Mouse (Mus musculus) limb, embryonic 15.5 days (tissue): ENCODE results near the gene Crb1. TPM values are rescaled to one million over a fixed set of nuclear protein-coding genes. Genes with fewer than 3 reads are reported as not detected.

Experiments
- ATAC-seq: fragments of 200-750 bp; cut with Nextera tagmentation; 2 replicates; pipeline ENCODE4 v1.8.0; 2017; ENCODE audit warnings: low read depth, moderate TSS enrichment; ENCODE audit not compliant: insufficient number of reproducible peaks, low FRiP score, low TSS enrichment
- H3K27ac ChIP-seq: fragments of 300-500 bp; sonication (generic); 2 replicates; pipeline ENCODE4 v1.5.1; 2015; ENCODE audit warnings: moderate library complexity, mild to moderate bottlenecking, inconsistent platforms
- H3K27me3 ChIP-seq: fragments of 300-500 bp; sonication (generic); 2 replicates; pipeline ENCODE4 v1.6.1; 2015; ENCODE audit warnings: inconsistent platforms
- H3K36me3 ChIP-seq: fragments of 300-500 bp; sonication (generic); 2 replicates; pipeline ENCODE4 v1.6.1; 2015; ENCODE audit warnings: inconsistent platforms
- H3K4me1 ChIP-seq: fragments of 300-500 bp; sonication (generic); 2 replicates; pipeline ENCODE4 v1.6.1; 2015; ENCODE audit warnings: inconsistent platforms
- H3K4me2 ChIP-seq: fragments of 300-500 bp; sonication (generic); 2 replicates; pipeline ENCODE4 v1.6.1; 2015; ENCODE audit warnings: mild to moderate bottlenecking, inconsistent platforms
- H3K4me3 ChIP-seq: fragments of 300-500 bp; sonication (generic); 2 replicates; pipeline ENCODE4 v1.5.1; 2015; ENCODE audit warnings: mild to moderate bottlenecking, inconsistent platforms
- H3K9ac ChIP-seq: fragments of 300-500 bp; sonication (generic); 2 replicates; pipeline ENCODE4 v1.6.1; 2015; ENCODE audit warnings: inconsistent platforms
- H3K9me3 ChIP-seq: fragments of 300-500 bp; sonication (generic); 2 replicates; pipeline ENCODE4 v1.6.1; 2016; ENCODE audit warnings: inconsistent platforms
- WGBS: fragments of 180-500 bp; shearing (Covaris S2); methylation state at CpG from one replicate; pipeline ENCODE4 v1.1.7; 2015; 5-methylcytosine and 5-hydroxymethylcytosine counted together
- polyA plus RNA-seq: library from polyadenylated mRNA; unstranded; fragments of >200 nt; fragmentation: Nextera tagmentation; extraction: Ambion mirVana; gene quantifications from 2 replicates; pipeline ENCODE4 v1.2.1, GENCODE M21; 2015

The Crb1 gene
- polyA plus RNA-seq, 1 experiment from 2014 or later, result not detected

DNA sequence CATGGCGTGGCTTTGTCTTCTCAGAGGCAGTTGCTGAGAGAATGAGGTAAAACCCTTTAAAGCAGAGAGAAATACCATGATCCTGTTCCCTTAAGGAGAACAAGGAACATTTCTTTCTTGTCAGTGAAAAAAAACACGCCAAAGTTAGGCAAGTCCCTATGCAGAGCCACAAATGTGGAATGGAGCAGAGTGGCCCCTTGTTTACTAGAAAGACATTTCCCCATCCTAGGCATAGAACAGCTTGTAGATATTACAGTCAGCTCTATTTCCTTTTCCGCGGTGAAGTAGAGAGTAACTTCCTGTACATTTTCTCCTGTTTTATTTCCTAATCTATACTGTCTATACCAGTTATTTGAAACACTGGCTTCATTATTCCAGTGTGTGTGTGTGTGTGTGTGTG is 170.6 kb downstream of the Crb1 start:
- WGBS, result 63% methylated on average over 4 of the region's 4 CpGs
- H3K27ac ChIP-seq, result no peak overlapping the region
- no peaks in the 10 kb centered on the region for H3K36me3 ChIP-seq
- no peaks in the 10 kb centered on the region for H3K9me3 ChIP-seq
- no peaks in the 10 kb centered on the region for H3K4me1 ChIP-seq
- H3K4me3 ChIP-seq, result no peak overlapping the region
- no peak overlapping the region for H3K4me2 ChIP-seq
- no peaks in the 10 kb centered on the region for H3K27me3 ChIP-seq
- no peak overlapping the region for H3K9ac ChIP-seq
- no peak for ATAC-seq

DNA sequence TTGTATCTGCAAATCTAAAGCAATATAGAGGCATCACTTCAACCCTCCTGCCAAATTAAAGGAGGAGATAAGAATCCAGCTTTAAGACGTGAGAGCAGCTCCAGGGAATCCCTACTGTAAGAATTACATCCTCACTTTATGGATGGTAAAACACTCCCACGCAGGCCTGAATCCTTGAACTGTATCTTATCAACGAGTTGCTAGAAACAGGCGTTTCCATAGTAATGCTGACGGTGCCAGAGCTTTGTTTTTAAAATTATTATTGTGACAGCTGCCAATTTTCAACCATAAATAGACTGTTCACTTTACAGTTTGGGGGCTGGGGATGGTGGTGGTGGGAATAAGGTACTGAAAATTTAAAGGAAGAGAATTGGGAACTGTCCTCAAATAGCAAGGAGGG is 173.9 kb downstream of the Crb1 start:
- no peaks in the 10 kb centered on the region for H3K27me3 ChIP-seq
- no peaks in the 10 kb centered on the region for H3K4me1 ChIP-seq
- H3K4me3 ChIP-seq, result no peak overlapping the region
- ATAC-seq, result no peak
- no peak overlapping the region for H3K4me2 ChIP-seq
- WGBS, result 50% methylated on average over 5 of the region's 5 CpGs
- no peak overlapping the region for H3K27ac ChIP-seq
- no peak overlapping the region for H3K9ac ChIP-seq
- H3K36me3 ChIP-seq, result no peaks in the 10 kb centered on the region
- no peaks in the 10 kb centered on the region for H3K9me3 ChIP-seq

DNA sequence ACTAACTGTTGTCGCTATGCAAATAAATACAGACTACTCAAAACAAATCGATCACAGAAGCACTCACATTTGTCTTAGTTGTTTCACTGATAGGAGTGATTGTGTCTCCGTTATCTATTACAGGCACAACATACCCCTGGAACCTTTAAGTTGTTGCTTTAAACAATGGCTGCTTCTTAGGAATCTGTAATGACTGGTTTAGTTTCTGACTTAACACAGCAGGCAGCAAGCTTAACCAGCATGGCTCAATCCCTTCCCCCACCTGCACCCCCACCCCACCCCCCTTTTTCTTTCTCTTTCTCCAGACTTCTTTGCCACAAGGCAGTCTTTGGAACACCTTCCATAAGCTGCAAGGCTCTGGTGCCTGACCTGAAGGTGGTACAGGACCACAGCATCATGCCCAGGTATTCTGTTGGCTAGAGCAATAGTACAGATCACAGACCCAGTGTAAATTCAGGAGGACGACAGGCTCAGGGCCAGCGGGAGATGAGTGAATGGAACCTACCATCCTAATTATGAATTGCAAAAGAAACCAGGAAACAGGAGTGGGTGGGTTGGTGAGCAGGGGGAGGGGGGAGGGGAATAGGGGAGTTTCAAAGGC is 182.4 kb downstream of the Crb1 start:
- Histone ChIP-seq H3K4me1 (no peaks in the 10 kb centered on the region), H3K4me3 (no peak overlapping the region), H3K9me3 (no peaks in the 10 kb centered on the region), H3K36me3 (no peaks in the 10 kb centered on the region), H3K27me3 (no peaks in the 10 kb centered on the region), H3K27ac (no peak overlapping the region), H3K4me2 (no peak overlapping the region), H3K9ac (no peak overlapping the region)
- 15% methylated on average over 5 of the region's 5 CpGs for WGBS
- ATAC-seq, result no peak

DNA sequence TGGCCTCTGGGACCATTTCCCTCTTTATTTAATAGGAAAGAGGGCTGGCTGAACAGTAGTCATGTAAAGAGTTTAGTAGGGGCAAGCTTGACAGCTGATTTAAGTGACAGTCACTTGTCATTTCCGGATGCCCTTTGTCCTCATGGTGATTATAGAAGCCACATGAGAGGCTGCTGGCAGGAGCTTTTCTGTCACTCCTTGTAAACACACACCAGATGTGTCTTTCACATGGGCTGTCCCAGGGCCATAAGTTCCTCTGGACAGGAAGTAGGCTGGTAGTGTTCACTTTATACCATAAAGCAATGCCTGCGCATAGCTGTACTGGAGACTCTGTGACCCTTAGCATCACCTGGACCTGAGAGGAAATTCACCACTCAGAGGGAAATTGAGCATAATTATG is 182.9 kb downstream of the Crb1 start:
- WGBS, result 46% methylated on average over 2 of the region's 2 CpGs
- H3K4me2 ChIP-seq, result no peak overlapping the region
- no peaks in the 10 kb centered on the region for H3K4me1 ChIP-seq
- no peaks in the 10 kb centered on the region for H3K27me3 ChIP-seq
- no peak overlapping the region for H3K27ac ChIP-seq
- no peaks in the 10 kb centered on the region for H3K9me3 ChIP-seq
- H3K9ac ChIP-seq, result no peak overlapping the region
- no peak overlapping the region for H3K4me3 ChIP-seq
- H3K36me3 ChIP-seq, result no peaks in the 10 kb centered on the region
- ATAC-seq, result no peak

DNA sequence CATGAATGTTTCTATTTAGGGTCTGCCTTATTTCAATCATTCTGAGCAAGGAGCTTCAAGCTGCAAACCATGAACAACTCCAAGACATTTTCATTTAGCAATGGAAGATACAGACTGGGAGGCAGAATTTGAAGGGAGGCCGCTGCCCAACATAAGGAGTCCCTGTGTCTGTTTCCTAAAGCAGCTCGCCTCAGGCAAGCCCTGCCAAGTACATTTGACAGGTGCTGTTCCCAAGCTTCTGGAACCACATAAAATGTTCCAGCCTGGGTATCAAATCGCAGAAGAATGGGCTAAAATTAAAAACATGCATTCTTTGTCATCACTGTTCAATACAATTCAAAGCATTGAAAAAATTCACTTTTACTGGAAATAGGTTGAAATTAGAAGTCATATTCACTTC is 184.3 kb downstream of the Crb1 start:
- no peak overlapping the region for H3K4me2 ChIP-seq
- no peak overlapping the region for H3K9ac ChIP-seq
- ATAC-seq, result no peak
- no peaks in the 10 kb centered on the region for H3K27me3 ChIP-seq
- 37% methylated on average over 3 of the region's 3 CpGs for WGBS
- no peaks in the 10 kb centered on the region for H3K9me3 ChIP-seq
- no peaks in the 10 kb centered on the region for H3K36me3 ChIP-seq
- no peaks in the 10 kb centered on the region for H3K4me1 ChIP-seq
- H3K27ac ChIP-seq, result no peak overlapping the region
- no peak overlapping the region for H3K4me3 ChIP-seq

DNA sequence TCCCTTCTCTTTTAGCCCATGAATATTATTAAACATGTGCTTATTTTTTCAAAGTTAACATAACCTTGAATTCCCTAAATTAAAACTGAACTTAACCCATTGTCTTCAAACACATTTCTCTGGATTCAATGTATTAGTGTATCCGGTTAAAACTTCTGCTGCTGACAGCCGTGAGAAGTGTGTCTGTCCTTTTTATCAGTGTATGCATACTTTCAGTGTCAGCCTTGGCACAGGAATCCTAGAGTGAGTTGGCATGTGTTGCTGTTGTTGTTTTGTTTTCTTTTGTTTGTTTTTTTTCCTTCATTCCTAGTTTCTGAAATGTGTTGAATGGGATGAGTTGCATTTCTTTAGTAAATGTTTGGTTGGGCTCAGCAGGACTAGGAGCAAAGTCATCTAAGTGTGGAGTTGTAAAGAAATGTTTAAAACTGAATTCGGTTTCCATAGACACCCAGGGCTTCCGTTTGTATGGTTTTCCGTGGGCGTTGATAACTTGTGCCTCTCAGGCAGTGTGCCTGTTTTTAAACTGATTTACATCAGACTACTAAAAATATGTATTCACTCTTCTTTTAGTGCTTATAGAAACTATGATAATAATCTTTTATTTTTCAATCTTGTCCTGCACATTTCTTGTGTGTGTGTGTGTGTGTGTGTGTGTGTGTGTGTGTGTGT is 196.3 kb downstream of the Crb1 start:
- no peak overlapping the region for H3K9ac ChIP-seq
- H3K4me2 ChIP-seq, result no peak overlapping the region
- no peak overlapping the region for H3K4me3 ChIP-seq
- H3K9me3 ChIP-seq, result no peaks in the 10 kb centered on the region
- no peaks in the 10 kb centered on the region for H3K4me1 ChIP-seq
- H3K36me3 ChIP-seq, result no peaks in the 10 kb centered on the region
- H3K27ac ChIP-seq, result no peak overlapping the region
- WGBS, result 75% methylated on average over 6 of the region's 6 CpGs
- H3K27me3 ChIP-seq, result no peaks in the 10 kb centered on the region
- no peak for ATAC-seq

DNA sequence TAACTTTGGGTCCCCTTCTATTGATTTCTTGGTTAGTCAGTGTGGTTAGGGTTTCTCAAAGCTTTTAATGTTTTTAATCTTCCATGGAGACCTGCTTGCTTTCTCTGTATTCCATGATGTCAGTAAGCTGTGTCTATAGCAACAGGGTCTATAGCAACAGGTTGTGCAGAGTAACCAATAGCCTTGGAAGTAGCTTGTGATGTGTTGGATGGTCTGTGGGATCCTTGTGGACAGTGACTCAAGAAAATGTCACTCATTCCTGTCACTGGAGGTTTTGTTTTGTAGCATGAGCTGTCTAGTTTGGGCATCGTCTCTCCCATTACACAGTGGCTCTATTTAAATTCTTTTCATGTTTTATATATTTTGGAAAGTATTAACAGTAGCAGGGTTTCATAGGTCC is 197.2 kb downstream of the Crb1 start:
- no peaks in the 10 kb centered on the region for H3K27me3 ChIP-seq
- H3K9me3 ChIP-seq, result no peaks in the 10 kb centered on the region
- WGBS, result 73% methylated on average over 1 of the region's 1 CpGs
- H3K4me3 ChIP-seq, result no peak overlapping the region
- no peaks in the 10 kb centered on the region for H3K36me3 ChIP-seq
- H3K4me1 ChIP-seq, result no peaks in the 10 kb centered on the region
- ATAC-seq, result no peak
- no peak overlapping the region for H3K27ac ChIP-seq
- no peak overlapping the region for H3K4me2 ChIP-seq
- no peak overlapping the region for H3K9ac ChIP-seq

DNA sequence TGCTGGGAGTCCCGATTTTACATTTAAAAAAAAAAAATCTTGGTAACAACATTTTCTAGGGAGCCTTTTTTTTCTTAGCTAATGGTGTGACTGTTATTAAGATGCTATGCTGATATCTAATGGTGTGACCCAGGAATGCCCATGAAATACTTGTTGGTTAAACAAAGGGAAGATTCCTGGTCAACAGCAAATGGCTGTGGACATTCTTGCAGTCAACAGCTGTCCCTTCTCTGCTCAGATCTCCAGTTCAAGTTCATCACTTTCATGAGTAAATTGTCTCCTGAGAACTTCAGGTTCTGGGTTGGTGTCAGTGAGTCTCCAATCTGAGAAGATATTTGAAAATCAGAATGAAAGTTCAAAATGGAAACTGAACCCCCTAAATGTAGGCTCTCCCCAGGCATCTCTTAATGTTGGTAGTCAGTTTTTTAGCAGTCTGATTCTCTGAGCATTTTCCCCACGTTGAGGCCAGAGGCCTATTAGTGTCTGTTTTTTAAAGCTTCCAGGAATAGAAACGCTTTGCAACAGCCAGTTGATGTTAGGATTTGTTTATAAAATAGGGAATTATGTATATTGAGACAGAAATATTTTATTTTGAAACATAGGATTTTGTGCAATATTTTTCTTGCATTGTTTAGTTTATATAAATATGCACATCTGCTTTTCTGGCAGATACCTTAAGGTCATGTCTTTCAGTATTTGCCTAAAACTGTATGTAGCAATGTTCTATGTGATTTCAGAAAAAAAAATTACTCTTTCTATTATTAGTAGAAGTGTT is 202.7 kb downstream of the Crb1 start:
- no peak for ATAC-seq
- Histone ChIP-seq H3K4me2 (no peak overlapping the region), H3K9ac (no peak overlapping the region), H3K27me3 (no peaks in the 10 kb centered on the region), H3K9me3 (no peaks in the 10 kb centered on the region), H3K36me3 (peaks cover 6% of the 10 kb centered on the region; the same call in 1 of the 2 replicates), H3K4me1 (no peaks in the 10 kb centered on the region), H3K4me3 (no peak overlapping the region), H3K27ac (no peak overlapping the region)
- 73% methylated on average over 3 of the region's 3 CpGs for WGBS

DNA sequence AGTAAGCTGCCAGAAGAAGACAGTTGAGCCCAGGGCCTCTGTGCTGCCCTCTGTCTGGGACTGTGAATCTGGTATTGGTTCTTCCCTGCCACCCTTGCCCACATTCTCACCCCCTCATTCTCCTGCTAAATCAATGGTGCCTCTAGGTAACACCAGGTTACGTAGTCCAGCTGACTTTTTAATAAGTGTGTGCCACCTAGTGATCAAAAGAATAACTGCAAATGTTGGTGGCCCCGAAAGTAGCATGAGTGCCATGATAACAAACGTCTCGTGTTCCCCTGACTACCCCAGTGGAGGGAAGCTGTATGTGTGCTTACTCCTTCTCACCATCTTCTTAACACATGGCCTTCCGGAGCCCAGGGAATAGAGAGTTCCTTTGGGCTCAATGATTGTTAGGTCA is 214.1 kb downstream of the Crb1 start:
- Histone ChIP-seq H3K4me3 (no peak overlapping the region), H3K4me1 (no peaks in the 10 kb centered on the region), H3K27me3 (no peaks in the 10 kb centered on the region), H3K4me2 (no peak overlapping the region), H3K9me3 (no peaks in the 10 kb centered on the region), H3K27ac (no peak overlapping the region), H3K9ac (no peak overlapping the region), H3K36me3 (no peaks in the 10 kb centered on the region)
- 39% methylated on average over 5 of the region's 5 CpGs for WGBS
- no peak for ATAC-seq

DNA sequence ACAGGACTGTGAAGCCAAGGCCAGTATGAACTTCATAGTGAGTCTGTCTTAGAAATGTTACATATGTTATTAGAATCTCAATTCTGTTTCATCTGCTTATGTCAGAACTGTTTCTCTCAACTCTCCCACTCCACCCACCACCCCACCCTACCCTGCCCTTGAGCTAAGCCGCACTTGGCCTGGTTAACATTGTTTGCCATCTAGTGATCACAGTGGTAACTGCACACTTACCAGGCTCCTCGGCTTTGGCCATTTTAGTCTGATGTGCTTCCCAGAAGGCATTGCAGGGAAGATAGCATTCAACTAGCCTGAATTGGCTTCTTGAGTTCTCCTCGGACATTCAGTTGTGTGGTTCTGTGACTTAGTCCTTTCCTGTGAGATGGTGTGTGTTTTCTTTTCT is 215.3 kb downstream of the Crb1 start:
- Histone ChIP-seq H3K9ac (no peak overlapping the region), H3K36me3 (no peaks in the 10 kb centered on the region), H3K4me3 (no peak overlapping the region), H3K27me3 (no peaks in the 10 kb centered on the region), H3K9me3 (no peaks in the 10 kb centered on the region), H3K4me2 (no peak overlapping the region), H3K4me1 (no peaks in the 10 kb centered on the region), H3K27ac (no peak overlapping the region)
- no peak for ATAC-seq
- WGBS, result 60% methylated on average over 3 of the region's 3 CpGs

DNA sequence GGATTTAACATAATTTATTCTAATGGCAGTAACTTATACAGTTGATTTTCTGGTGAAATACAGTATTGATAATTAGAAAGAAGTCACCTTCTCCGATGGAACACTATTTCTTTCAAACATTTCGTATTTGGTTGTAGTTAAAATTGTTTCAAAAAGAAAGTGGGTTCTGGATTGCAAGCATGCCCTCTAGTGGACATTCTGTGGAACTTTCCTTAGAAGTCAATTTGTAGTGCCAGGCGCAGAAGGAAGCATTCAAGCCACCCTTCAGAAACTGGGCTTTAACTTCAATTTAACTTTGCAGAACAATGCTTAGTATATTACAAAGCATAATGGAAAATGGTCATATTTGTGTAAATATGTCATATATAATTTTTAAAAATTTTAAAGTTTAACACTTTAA is 220.5 kb downstream of the Crb1 start:
- no peaks in the 10 kb centered on the region for H3K4me1 ChIP-seq
- 13% methylated on average over 3 of the region's 3 CpGs for WGBS
- ATAC-seq, result no peak
- H3K27ac ChIP-seq, result no peak overlapping the region
- no peak overlapping the region for H3K4me2 ChIP-seq
- H3K9ac ChIP-seq, result no peak overlapping the region
- no peak overlapping the region for H3K4me3 ChIP-seq
- no peaks in the 10 kb centered on the region for H3K27me3 ChIP-seq
- H3K9me3 ChIP-seq, result no peaks in the 10 kb centered on the region
- no peaks in the 10 kb centered on the region for H3K36me3 ChIP-seq

DNA sequence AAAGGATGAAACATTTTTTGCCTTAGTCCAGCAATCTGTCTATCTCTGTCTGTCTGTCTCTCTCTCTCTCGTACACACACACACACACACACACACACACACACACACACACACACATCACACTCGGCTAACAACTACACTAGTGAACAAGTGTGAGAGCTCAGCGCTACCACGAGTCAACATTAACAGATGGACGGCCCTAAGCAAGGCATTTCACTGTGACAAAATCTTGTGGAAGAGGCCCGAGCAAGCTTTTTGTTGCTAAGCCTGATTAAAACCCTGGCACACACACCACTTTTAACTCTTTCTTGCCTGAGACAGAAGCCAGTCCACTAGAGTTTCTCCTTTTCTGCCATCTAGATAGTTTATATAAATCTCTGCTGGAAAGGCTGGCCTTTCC is 223.4 kb downstream of the Crb1 start:
- Histone ChIP-seq H3K27me3 (no peaks in the 10 kb centered on the region), H3K4me3 (no peak overlapping the region), H3K36me3 (no peaks in the 10 kb centered on the region), H3K4me1 (no peaks in the 10 kb centered on the region), H3K27ac (no peak overlapping the region), H3K9me3 (no peaks in the 10 kb centered on the region), H3K9ac (no peak overlapping the region), H3K4me2 (no peak overlapping the region)
- 47% methylated on average over 6 of the region's 6 CpGs for WGBS
- no peak for ATAC-seq
